Mouse (Mus musculus) bone marrow macrophage, adult 2 months (primary cell): Measurements from ENCODE around the gene Tbx2.

Source experiments
- CTCF ChIP-seq: IDR thresholded peaks from 2 replicates; pipeline ENCODE4 v1.5.1; 2012; ENCODE audit warnings: low read depth, mild to moderate bottlenecking, low read length, moderate library complexity
- POLR2A ChIP-seq: IDR thresholded peaks from 2 replicates; pipeline ENCODE4 v1.6.1; 2012; ENCODE audit warnings: mild to moderate bottlenecking, low read depth, low read length, borderline replicate concordance

GRCm38 (mm10) chr11:85799456-85799855, 32.9 kb upstream of the Tbx2 start:
- TF ChIP-seq CTCF (no peak), POLR2A (no peak)
